ENCODE assay signal across 9 mouse cellular contexts in the genomic region with DNA sequence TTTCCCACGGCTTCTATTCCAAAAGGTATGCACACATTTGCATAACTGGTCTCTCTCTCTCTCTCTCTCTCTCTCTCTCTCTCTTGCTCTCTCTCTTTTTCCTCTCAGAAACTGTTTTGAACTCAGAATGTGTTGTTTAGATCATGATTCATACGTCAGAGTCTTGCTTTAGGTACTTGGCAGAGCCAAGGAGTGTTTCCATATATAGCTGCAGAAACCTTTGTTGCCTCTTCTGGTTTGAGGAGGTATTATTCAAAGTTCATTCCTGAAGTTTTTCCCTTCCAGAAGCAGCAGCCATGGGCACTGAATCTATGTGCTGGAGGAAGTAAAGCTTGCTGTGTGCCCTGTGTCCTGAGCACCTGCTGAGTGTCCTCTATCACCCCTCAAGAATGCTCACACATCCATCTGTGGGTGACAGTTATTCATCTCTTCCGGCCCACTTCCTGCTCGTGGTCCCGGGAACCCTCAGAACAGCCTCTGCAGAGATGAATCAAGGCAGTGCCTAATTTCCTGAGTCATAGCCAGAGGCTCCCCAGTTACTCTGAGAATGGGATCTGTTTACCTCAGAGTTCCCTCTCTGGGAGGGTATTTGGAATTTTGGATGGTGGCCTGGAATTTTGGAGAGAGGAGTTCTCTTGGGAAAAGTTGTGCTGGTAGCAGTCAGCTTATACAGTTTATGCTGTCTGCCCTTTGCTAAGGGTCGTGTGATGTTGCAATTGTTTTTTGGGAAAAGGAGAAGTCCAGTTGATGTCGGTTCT.
DNase-seq lines count a peak whose midpoint lies in the region; ATAC-seq lines count a peak whose summit lies in the region.
"Had no signal": no experiment of that assay in that cellular context is flagged by ENCODE, and none has a peak within 500 bp of the region (broad histone marks: within the 10 kb centered on the region; RNA-seq: fewer than 3 reads in every experiment).

No protein-coding gene starts in this region.

- no peak overlapping the region for H3K4me3 ChIP-seq in forebrain, embryonic 15.5 days
- no peak overlapping the region for H3K4me3 ChIP-seq in forebrain, embryonic 13.5 days
- H3K4me3 ChIP-seq in liver, embryonic 12.5 days: no peak overlapping the region
- H3K4me3 ChIP-seq: erythroblast, embryonic 14.5 days had no signal

- H3K4me2 ChIP-seq in forebrain, embryonic 15.5 days (replicated peaks): no peak overlapping the region
- H3K4me2 ChIP-seq in forebrain, embryonic 13.5 days: no peak overlapping the region
- H3K4me2 ChIP-seq in liver, embryonic 12.5 days: no peak overlapping the region

- no peaks in the 10 kb centered on the region for H3K36me3 ChIP-seq in forebrain, embryonic 15.5 days
- no peaks in the 10 kb centered on the region for H3K36me3 ChIP-seq in forebrain, embryonic 13.5 days (ENCODE audit: poor library complexity, severe bottlenecking)
- no peaks in the 10 kb centered on the region for H3K36me3 ChIP-seq in liver, embryonic 12.5 days

- no peak overlapping the region for H3K27ac ChIP-seq in forebrain, embryonic 15.5 days (replicated peaks)
- H3K27ac ChIP-seq in forebrain, embryonic 13.5 days: no peak overlapping the region
- H3K27ac ChIP-seq in liver, embryonic 12.5 days: no peak overlapping the region

- H3K4me1 ChIP-seq in forebrain, embryonic 15.5 days: peaks cover 9% of the 10 kb centered on the region
- no peaks in the 10 kb centered on the region for H3K4me1 ChIP-seq in forebrain, embryonic 13.5 days
- H3K4me1 ChIP-seq in liver, embryonic 12.5 days: peaks cover 7% of the 10 kb centered on the region; the same call in 1 of the 2 replicates

- H3K9me3 ChIP-seq in forebrain, embryonic 15.5 days: no peaks in the 10 kb centered on the region
- no peaks in the 10 kb centered on the region for H3K9me3 ChIP-seq in forebrain, embryonic 13.5 days (replicated peaks)
- H3K9me3 ChIP-seq in liver, embryonic 12.5 days (replicated peaks): no peaks in the 10 kb centered on the region

- no peaks in the 10 kb centered on the region for H3K27me3 ChIP-seq in forebrain, embryonic 15.5 days
- H3K27me3 ChIP-seq in forebrain, embryonic 13.5 days: no peaks in the 10 kb centered on the region
- no peaks in the 10 kb centered on the region for H3K27me3 ChIP-seq in liver, embryonic 12.5 days (replicated peaks)

- 0 out of 2 replicates have a peak, but pooled peaks have one; percentile 23 for ATAC-seq in forebrain, embryonic 15.5 days (replicated peaks)
- no peak for ATAC-seq in forebrain, embryonic 13.5 days
- ATAC-seq in liver, embryonic 12.5 days: no peak

- H3K9ac ChIP-seq in forebrain, embryonic 15.5 days (replicated peaks): no peak overlapping the region
- H3K9ac ChIP-seq in forebrain, embryonic 13.5 days: no peak overlapping the region
- no peak overlapping the region for H3K9ac ChIP-seq in liver, embryonic 12.5 days

- 62% methylated on average over 7 of the region's 7 CpGs for WGBS in forebrain, embryonic 15.5 days
- 73% methylated on average over 7 of the region's 7 CpGs for WGBS in forebrain, embryonic 13.5 days
- 13% methylated on average over 7 of the region's 7 CpGs for WGBS in liver, embryonic 12.5 days (ENCODE audit: insufficient replicate concordance)

- DNase-seq in 3134 (ENCODE audit: extremely low read depth, insufficient read length, low spot score): peak; percentile 74
- DNase-seq in fibroblast of lung, adult 2 months (ENCODE audit: low read depth): peak; percentile 86
- DNase-seq in lung, adult 18-20 months: peak; percentile 14 to 44
- DNase-seq in thymus, postnatal 0 days (ENCODE audit: low spot score): peak; percentile 75
- DNase-seq in testis, postnatal 10 days (ENCODE audit: low spot score): no peak
